Comparison of ENCODE assay signal across 10 mouse cellular contexts in the genomic region with DNA sequence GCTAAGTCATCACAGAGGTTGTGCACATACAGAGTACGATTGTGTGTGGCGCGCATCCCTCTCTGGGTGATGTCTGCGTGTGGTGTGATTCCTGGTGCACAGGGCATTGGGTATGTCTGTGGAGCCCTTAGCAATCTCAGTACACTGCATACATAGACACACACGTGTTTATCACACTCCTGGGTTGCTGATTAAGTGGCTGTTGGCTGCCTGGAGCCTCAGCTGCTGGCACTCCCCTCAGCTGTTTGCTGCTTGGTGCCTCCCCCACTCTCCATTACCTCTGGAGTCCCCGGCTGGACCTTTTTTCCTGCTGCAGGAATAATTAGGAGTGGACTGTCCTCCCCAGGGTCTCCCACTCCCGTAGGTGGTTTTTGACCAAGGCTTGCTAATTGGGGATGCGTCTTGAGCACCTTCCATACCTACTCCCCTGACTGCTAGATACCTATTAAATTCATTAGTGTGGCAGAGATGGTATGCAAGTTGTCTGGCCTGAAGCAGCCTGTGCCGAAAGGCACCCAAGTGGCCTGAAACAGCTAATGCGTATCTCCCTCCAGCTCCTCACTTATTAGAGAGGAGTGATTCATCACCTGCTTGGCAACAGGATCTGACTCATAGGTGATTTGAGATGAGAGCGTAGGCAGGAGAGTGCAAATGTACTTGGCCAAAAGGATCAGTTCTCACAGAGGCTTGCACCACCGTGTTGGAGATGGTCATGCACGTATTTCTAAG. TPM values are rescaled to one million over a fixed set of nuclear protein-coding genes. Genes with fewer than 3 reads are reported as not detected.
DNase-seq lines count a peak whose midpoint lies in the region; ATAC-seq and TF ChIP-seq lines count a peak whose summit lies in the region.
"Had no signal": no experiment of that assay in that cellular context is flagged by ENCODE, and none has a peak within 500 bp of the region (broad histone marks: within the 10 kb centered on the region; RNA-seq: fewer than 3 reads in every experiment).

No protein-coding gene starts in this region.

- no peaks in the 10 kb centered on the region for H3K27me3 ChIP-seq in heart, embryonic 10.5 days (ENCODE audit: insufficient read depth, poor library complexity, severe bottlenecking)
- no peaks in the 10 kb centered on the region for H3K27me3 ChIP-seq in heart, embryonic 11.5 days (ENCODE audit: control insufficient read depth, insufficient read depth, low read length)
- no peaks in the 10 kb centered on the region for H3K27me3 ChIP-seq in embryonic facial prominence, embryonic 14.5 days (replicated peaks; ENCODE audit: control insufficient read depth, insufficient read depth, low read length)
- no peaks in the 10 kb centered on the region for H3K27me3 ChIP-seq in liver, embryonic 13.5 days
- H3K27me3 ChIP-seq in thymus, adult 2 months (ENCODE audit: control insufficient read depth, insufficient read depth, low read length) = no peaks in the 10 kb centered on the region
- H3K27me3 ChIP-seq: limb, embryonic 15.5 days had no signal

- H3K4me2 ChIP-seq in heart, embryonic 11.5 days = no peak overlapping the region
- H3K4me2 ChIP-seq in embryonic facial prominence, embryonic 14.5 days (ENCODE audit: low read depth, low read length) = no peak overlapping the region
- H3K4me2 ChIP-seq in liver, embryonic 13.5 days = no peak overlapping the region
- H3K4me2 ChIP-seq: limb, embryonic 15.5 days had no signal

- H3K27ac ChIP-seq in heart, embryonic 10.5 days = no peak overlapping the region
- H3K27ac ChIP-seq in heart, embryonic 11.5 days (ENCODE audit: low read depth, low read length) = no peak overlapping the region
- H3K27ac ChIP-seq in embryonic facial prominence, embryonic 14.5 days (replicated peaks; ENCODE audit: low read depth, low read length) = no peak overlapping the region
- no peak overlapping the region for H3K27ac ChIP-seq in liver, embryonic 13.5 days
- no peak overlapping the region for H3K27ac ChIP-seq in thymus, adult 2 months (ENCODE audit: control insufficient read depth, insufficient read depth, low read length)
- H3K27ac ChIP-seq: limb, embryonic 15.5 days had no signal

- DNase-seq in heart, embryonic 10.5 days (ENCODE audit: low spot score) = peak; percentile 73
- DNase-seq in 3T3-L1 (ENCODE audit: low read depth, low spot score) = peak; percentile 81
- DNase-seq in embryonic facial prominence, embryonic 14.5 days (ENCODE audit: low spot score) = peak; percentile 28
- no peak for DNase-seq in liver, embryonic 13.5 days
- DNase-seq in thymus, adult 2 months = no peak
- DNase-seq in cerebellum, postnatal 25 days = no peak
- no peak for DNase-seq in layer of hippocampus, adult 9-11 months

- no peaks in the 10 kb centered on the region for H3K9me3 ChIP-seq in heart, embryonic 10.5 days
- H3K9me3 ChIP-seq in heart, embryonic 11.5 days (replicated peaks; ENCODE audit: control insufficient read depth, low read length) = no peaks in the 10 kb centered on the region
- no peaks in the 10 kb centered on the region for H3K9me3 ChIP-seq in embryonic facial prominence, embryonic 14.5 days (ENCODE audit: control insufficient read depth, low read length)
- H3K9me3 ChIP-seq in liver, embryonic 13.5 days (replicated peaks) = no peaks in the 10 kb centered on the region
- H3K9me3 ChIP-seq: limb, embryonic 15.5 days had no signal

- ATAC-seq in heart, embryonic 11.5 days (replicated peaks; ENCODE audit: insufficient number of reproducible peaks, low FRiP score, low TSS enrichment) = no peak
- ATAC-seq in embryonic facial prominence, embryonic 14.5 days (ENCODE audit: low read depth) = peak; percentile 64
- peak; percentile 29; the same call in 1 of the 2 replicates for ATAC-seq in liver, embryonic 13.5 days (ENCODE audit: low read depth)

- no peak overlapping the region for H3K4me3 ChIP-seq in heart, embryonic 10.5 days
- H3K4me3 ChIP-seq in heart, embryonic 11.5 days (ENCODE audit: low read depth, low read length) = no peak overlapping the region
- H3K4me3 ChIP-seq in embryonic facial prominence, embryonic 14.5 days (ENCODE audit: low read depth, low read length) = no peak overlapping the region
- no peak overlapping the region for H3K4me3 ChIP-seq in liver, embryonic 13.5 days (replicated peaks)
- no peak overlapping the region for H3K4me3 ChIP-seq in thymus, adult 2 months (ENCODE audit: control insufficient read depth, insufficient read depth, low read length)
- H3K4me3 ChIP-seq: erythroblast, embryonic 14.5 days; limb, embryonic 15.5 days had no signal

- no peak overlapping the region for H3K9ac ChIP-seq in heart, embryonic 11.5 days (ENCODE audit: low read depth, low read length)
- no peak overlapping the region for H3K9ac ChIP-seq in embryonic facial prominence, embryonic 14.5 days (ENCODE audit: low read depth, low read length)
- no peak overlapping the region for H3K9ac ChIP-seq in liver, embryonic 13.5 days
- H3K9ac ChIP-seq: limb, embryonic 15.5 days had no signal

- TF ChIP-seq CTCF in thymus, adult 2 months (IDR thresholded peaks at IDR 0.05; ENCODE audit: borderline replicate concordance, control insufficient read depth, extremely low read depth, insufficient read depth, low read length, poor library complexity) = no peak

- H3K4me1 ChIP-seq in heart, embryonic 10.5 days = peaks cover 28% of the 10 kb centered on the region; the same call in 1 of the 2 replicates
- peaks cover 18% of the 10 kb centered on the region for H3K4me1 ChIP-seq in heart, embryonic 11.5 days (ENCODE audit: control insufficient read depth, insufficient read depth, low read length)
- peaks cover 9% of the 10 kb centered on the region for H3K4me1 ChIP-seq in embryonic facial prominence, embryonic 14.5 days (ENCODE audit: control insufficient read depth, insufficient read depth, low read length)
- H3K4me1 ChIP-seq in liver, embryonic 13.5 days (replicated peaks) = no peaks in the 10 kb centered on the region
- H3K4me1 ChIP-seq in thymus, adult 2 months (replicated peaks; ENCODE audit: control insufficient read depth, insufficient read depth, low read length) = peaks cover 31% of the 10 kb centered on the region

- TF ChIP-seq POLR2A in thymus, adult 2 months (IDR thresholded peaks at IDR 0.05; ENCODE audit: control insufficient read depth, extremely low read depth, insufficient read depth, low read length, poor library complexity) = no peak

- WGBS in heart, embryonic 10.5 days = 78% methylated on average over 13 of the region's 13 CpGs
- WGBS in heart, embryonic 11.5 days (ENCODE audit: insufficient replicate concordance) = 78% methylated on average over 13 of the region's 13 CpGs
- WGBS in embryonic facial prominence, embryonic 14.5 days = 90% methylated on average over 13 of the region's 13 CpGs
- WGBS in liver, embryonic 13.5 days (ENCODE audit: insufficient replicate concordance) = 83% methylated on average over 13 of the region's 13 CpGs
- 95% methylated on average over 13 of the region's 13 CpGs for WGBS in thymus, adult 2 months

- peaks cover 45% of the 10 kb centered on the region for H3K36me3 ChIP-seq in heart, embryonic 10.5 days
- peaks cover 4% of the 10 kb centered on the region; the same call in 1 of the 2 replicates for H3K36me3 ChIP-seq in heart, embryonic 11.5 days (ENCODE audit: control insufficient read depth, insufficient read depth, low read length)
- peaks cover 23% of the 10 kb centered on the region for H3K36me3 ChIP-seq in embryonic facial prominence, embryonic 14.5 days (ENCODE audit: control insufficient read depth, insufficient read depth, low read length)
- H3K36me3 ChIP-seq in liver, embryonic 13.5 days = peaks cover 81% of the 10 kb centered on the region
- peaks cover 20% of the 10 kb centered on the region for H3K36me3 ChIP-seq in thymus, adult 2 months (ENCODE audit: control insufficient read depth, insufficient read depth, low read length)

RNA-seq across cellular contexts. Expression of a gene that starts 50.2 kb away (rescaled TPM):
- polyA plus RNA-seq in heart, embryonic 10.5 days (2016; fragmentation: Nextera tagmentation; extraction: Ambion mirVana) = 13.1 and 17.8 TPM in 2 replicates
- 12.0 and 13.8 TPM in 2 replicates for polyA plus RNA-seq in heart, embryonic 11.5 days (2014; fragmentation: Nextera tagmentation; extraction: Ambion mirVana)
- 16.1 and 16.4 TPM in 2 replicates for polyA plus RNA-seq in embryonic facial prominence, embryonic 14.5 days (2014; fragmentation: Nextera tagmentation; extraction: Ambion mirVana)
- 11.3 and 12.7 TPM in 2 replicates for polyA plus RNA-seq in liver, embryonic 13.5 days (2015; fragmentation: Nextera tagmentation; extraction: Ambion mirVana)
- polyA plus RNA-seq in thymus, adult 2 months (2012; rRNA removed) = 22.7 and 31.9 TPM in 2 replicates

Comparison
In these comparisons a context has a peak if more than half of its experiments do, and no peak if none do; other contexts are left out.
1. DNase-seq: peak in heart, embryonic 10.5 days (single experiment), 3T3-L1 (single experiment) and embryonic facial prominence, embryonic 14.5 days (single experiment); none in liver, embryonic 13.5 days (single experiment), thymus, adult 2 months (single experiment), cerebellum, postnatal 25 days (0 of 2) and layer of hippocampus, adult 9-11 months (single experiment).